ENCODE assay signal across 17 mouse cellular contexts in genomic region chr15:79896080-79896725, GRCm38 (mm10). TPM values are rescaled to one million over a fixed set of nuclear protein-coding genes. Genes with fewer than 3 reads are reported as not detected.
DNase-seq lines count a peak whose midpoint lies in the region; ATAC-seq and TF ChIP-seq lines count a peak whose summit lies in the region.
"Had no signal": no experiment of that assay in that cellular context is flagged by ENCODE, and none has a peak within 500 bp of the region (broad histone marks: within the 10 kb centered on the region; RNA-seq: fewer than 3 reads in every experiment).

No protein-coding gene starts in this region.

- no peak for ATAC-seq in embryonic facial prominence, embryonic 13.5 days (ENCODE audit: insufficient number of reproducible peaks, insufficient read depth, low FRiP score, low TSS enrichment, low read depth)
- ATAC-seq in lung, embryonic 14.5 days (ENCODE audit: insufficient read depth) = no peak
- ATAC-seq in liver, embryonic 16.5 days (ENCODE audit: low read depth) = no peak
- no peak for ATAC-seq in megakaryocyte progenitor cell, adult 5-6 weeks (replicated peaks; ENCODE audit: poor library complexity)

- no peak overlapping the region for H3K4me3 ChIP-seq in embryonic facial prominence, embryonic 13.5 days
- H3K4me3 ChIP-seq in embryonic facial prominence, embryonic 10.5 days = no peak overlapping the region
- no peak overlapping the region for H3K4me3 ChIP-seq in lung, embryonic 14.5 days (ENCODE audit: low read depth, low read length)
- H3K4me3 ChIP-seq in bone marrow, adult 2 months (replicated peaks; ENCODE audit: control insufficient read depth, low read depth, low read length) = no peak overlapping the region
- no peak overlapping the region for H3K4me3 ChIP-seq in liver, embryonic 16.5 days (ENCODE audit: low read depth, low read length)
- H3K4me3 ChIP-seq: limb, embryonic 12.5 days; midbrain, embryonic 10.5 days; myocyte had no signal

- 70% methylated on average over 9 of the region's 9 CpGs for WGBS in embryonic facial prominence, embryonic 13.5 days
- 76% methylated on average over 9 of the region's 9 CpGs for WGBS in embryonic facial prominence, embryonic 10.5 days
- 58% methylated on average over 9 of the region's 9 CpGs for WGBS in lung, embryonic 14.5 days
- 40% methylated on average over 9 of the region's 9 CpGs for WGBS in bone marrow, adult 2 months
- 63% methylated on average over 9 of the region's 9 CpGs for WGBS in liver, embryonic 16.5 days (ENCODE audit: insufficient replicate concordance)

- H3K4me1 ChIP-seq in embryonic facial prominence, embryonic 13.5 days = peaks cover 13% of the 10 kb centered on the region
- peaks cover 30% of the 10 kb centered on the region for H3K4me1 ChIP-seq in embryonic facial prominence, embryonic 10.5 days
- no peaks in the 10 kb centered on the region for H3K4me1 ChIP-seq in lung, embryonic 14.5 days (ENCODE audit: insufficient read depth)
- H3K4me1 ChIP-seq in bone marrow, adult 2 months (ENCODE audit: control insufficient read depth, insufficient read depth, low read length) = peaks cover 5% of the 10 kb centered on the region; the same call in 1 of the 2 replicates
- H3K4me1 ChIP-seq in liver, embryonic 16.5 days (ENCODE audit: control insufficient read depth, low read depth, low read length) = peaks cover 37% of the 10 kb centered on the region

- no peak overlapping the region for H3K4me2 ChIP-seq in embryonic facial prominence, embryonic 13.5 days
- no peak overlapping the region for H3K4me2 ChIP-seq in lung, embryonic 14.5 days
- H3K4me2 ChIP-seq in liver, embryonic 16.5 days (ENCODE audit: low read depth, low read length) = peak overlapping the region; percentile 1; the same call in 1 of the 2 replicates
- H3K4me2 ChIP-seq: heart, embryonic 11.5 days; hindbrain, embryonic 14.5 days; limb, embryonic 12.5 days had no signal

- peak overlapping the region; percentile 22; the same call in 1 of the 2 replicates for H3K27ac ChIP-seq in embryonic facial prominence, embryonic 13.5 days
- H3K27ac ChIP-seq in embryonic facial prominence, embryonic 10.5 days (replicated peaks) = no peak overlapping the region
- H3K27ac ChIP-seq in lung, embryonic 14.5 days (ENCODE audit: low read depth) = no peak overlapping the region
- peak overlapping the region; percentile 59 for H3K27ac ChIP-seq in bone marrow, adult 2 months (ENCODE audit: control insufficient read depth, insufficient read depth, low read depth, low read length, poor library complexity)
- peak overlapping the region; percentile 73 for H3K27ac ChIP-seq in liver, embryonic 16.5 days (ENCODE audit: low read length)
- H3K27ac ChIP-seq: hindbrain, embryonic 14.5 days; limb, embryonic 12.5 days; midbrain, embryonic 10.5 days had no signal

- no peaks in the 10 kb centered on the region for H3K36me3 ChIP-seq in embryonic facial prominence, embryonic 13.5 days
- H3K36me3 ChIP-seq in embryonic facial prominence, embryonic 10.5 days (replicated peaks) = no peaks in the 10 kb centered on the region
- no peaks in the 10 kb centered on the region for H3K36me3 ChIP-seq in lung, embryonic 14.5 days (ENCODE audit: insufficient read depth)
- peaks cover 3% of the 10 kb centered on the region; the same call in 1 of the 2 replicates for H3K36me3 ChIP-seq in liver, embryonic 16.5 days (ENCODE audit: control insufficient read depth, insufficient read depth)
- H3K36me3 ChIP-seq: midbrain, embryonic 10.5 days had no signal

- no peak for DNase-seq in embryonic facial prominence, embryonic 10.5 days (ENCODE audit: low spot score)
- DNase-seq in lung, embryonic 14.5 days = peak; percentile 34
- no peak for DNase-seq in lung, postnatal 25 days (ENCODE audit: low spot score)
- no peak for DNase-seq in frontal cortex, adult 2 months (ENCODE audit: extremely low spot score in 1 of 2, low spot score in 1 of 2)
- DNase-seq: adrenal gland, postnatal 36 days; cerebellum, adult 9-10 months; spleen, adult 18-20 months had no signal

- H3K9me3 ChIP-seq in embryonic facial prominence, embryonic 13.5 days = no peaks in the 10 kb centered on the region
- no peaks in the 10 kb centered on the region for H3K9me3 ChIP-seq in embryonic facial prominence, embryonic 10.5 days
- H3K9me3 ChIP-seq in lung, embryonic 14.5 days (ENCODE audit: low read depth, low read length) = no peaks in the 10 kb centered on the region
- no peaks in the 10 kb centered on the region for H3K9me3 ChIP-seq in liver, embryonic 16.5 days (replicated peaks; ENCODE audit: control insufficient read depth, low read length)
- H3K9me3 ChIP-seq: G1E; limb, embryonic 12.5 days; midbrain, embryonic 10.5 days had no signal

- no peak overlapping the region for H3K9ac ChIP-seq in embryonic facial prominence, embryonic 13.5 days
- no peak overlapping the region for H3K9ac ChIP-seq in lung, embryonic 14.5 days
- H3K9ac ChIP-seq in liver, embryonic 16.5 days (ENCODE audit: low read depth, low read length) = no peak overlapping the region; the same call in 1 of the 2 replicates
- H3K9ac ChIP-seq: hindbrain, embryonic 14.5 days; limb, embryonic 12.5 days had no signal

- no peak for TF ChIP-seq CTCF in lung, embryonic 14.5 days (IDR thresholded peaks at IDR 0.05; ENCODE audit: low read depth)
- TF ChIP-seq CTCF in bone marrow, adult 2 months (IDR thresholded peaks at IDR 0.05; ENCODE audit: control insufficient read depth, insufficient read depth, low read length) = no peak

- H3K27me3 ChIP-seq in embryonic facial prominence, embryonic 13.5 days = peaks cover 26% of the 10 kb centered on the region
- H3K27me3 ChIP-seq in embryonic facial prominence, embryonic 10.5 days (replicated peaks; ENCODE audit: low read depth, poor library complexity, severe bottlenecking) = peaks cover 27% of the 10 kb centered on the region
- H3K27me3 ChIP-seq in lung, embryonic 14.5 days (ENCODE audit: insufficient read depth, low read length) = peaks cover 14% of the 10 kb centered on the region; the same call in 1 of the 2 replicates
- H3K27me3 ChIP-seq in liver, embryonic 16.5 days (ENCODE audit: control insufficient read depth, insufficient read depth, low read depth, low read length) = no peaks in the 10 kb centered on the region

- TF ChIP-seq POLR2A in bone marrow, adult 2 months (IDR thresholded peaks at IDR 0.05; ENCODE audit: borderline replicate concordance, control insufficient read depth, low read depth, low read length) = no peak

RNA-seq across cellular contexts. Expression of gene Apobec3, which starts 4.7 kb away (rescaled TPM):
- polyA plus RNA-seq in embryonic facial prominence, embryonic 13.5 days (2015; fragmentation: Nextera tagmentation; extraction: Ambion mirVana) = 11.0 and 13.1 TPM in 2 replicates
- polyA plus RNA-seq in embryonic facial prominence, embryonic 10.5 days (2016; fragmentation: Nextera tagmentation; extraction: Ambion mirVana) = 7.7 and 8.4 TPM in 2 replicates
- polyA plus RNA-seq in lung, embryonic 14.5 days (2014; fragmentation: Nextera tagmentation; extraction: Ambion mirVana) = 19.8 and 23.2 TPM in 2 replicates
- 104 and 140 TPM in 2 replicates for polyA plus RNA-seq in bone marrow, adult 2 months (2011; ENCODE audit: insufficient read depth, insufficient read length, low replicate concordance, missing spikeins)
- polyA plus RNA-seq in liver, embryonic 16.5 days (2015; fragmentation: Nextera tagmentation; extraction: Ambion mirVana) = 33.1 and 35.2 TPM in 2 replicates
- polyA plus RNA-seq in frontal cortex, adult 2 months (2012; rRNA removed) = 7.1 and 7.4 TPM in 2 replicates
- 167 and 177 TPM in 2 replicates for total RNA-seq in megakaryocyte progenitor cell, adult 5-6 weeks (2015)
- 159 and 166 TPM in 2 replicates for total RNA-seq in megakaryocyte progenitor cell, adult 5-6 weeks (2017)

Comparison
In these comparisons a context has a peak if more than half of its experiments do, and no peak if none do; other contexts are left out.
1. H3K27ac ChIP-seq: peak in embryonic facial prominence, embryonic 13.5 days (single experiment), bone marrow, adult 2 months (single experiment) and liver, embryonic 16.5 days (single experiment); none in embryonic facial prominence, embryonic 10.5 days (single experiment) and lung, embryonic 14.5 days (single experiment).